Mouse (Mus musculus): Measurements from ENCODE around the gene Cps1.

Gene Cps1

GRCm38 (mm10) chr1:67235468-67236217 is 112.8 kb downstream of the Cps1 start:
- DNase-seq (ENCODE audit: low spot score): no peak

DNA sequence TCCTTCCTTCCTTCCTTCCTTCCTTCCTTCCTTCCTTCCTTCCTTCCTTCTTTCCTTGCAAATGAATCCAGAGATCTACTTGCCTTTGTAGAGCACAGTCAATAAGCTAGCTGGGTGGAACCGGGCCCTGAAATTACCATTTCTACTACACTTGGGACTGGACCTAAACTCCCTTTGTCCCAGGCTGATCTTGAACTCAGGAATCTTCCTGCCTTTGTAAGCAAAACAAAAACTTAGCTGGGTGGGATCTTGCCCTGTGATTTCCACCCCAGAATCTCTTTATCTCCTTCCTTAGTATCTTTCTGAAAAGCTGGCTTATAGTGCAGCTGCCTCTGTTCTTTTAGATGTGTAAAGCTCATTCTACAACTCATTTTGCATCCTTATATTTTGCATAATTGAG is 115.6 kb downstream of the Cps1 start:
- DNase-seq (ENCODE audit: low spot score): no peak

GRCm38 (mm10) chr1:67238941-67239340 is 116.1 kb downstream of the Cps1 start:
- no peak for DNase-seq (ENCODE audit: low spot score)

DNA sequence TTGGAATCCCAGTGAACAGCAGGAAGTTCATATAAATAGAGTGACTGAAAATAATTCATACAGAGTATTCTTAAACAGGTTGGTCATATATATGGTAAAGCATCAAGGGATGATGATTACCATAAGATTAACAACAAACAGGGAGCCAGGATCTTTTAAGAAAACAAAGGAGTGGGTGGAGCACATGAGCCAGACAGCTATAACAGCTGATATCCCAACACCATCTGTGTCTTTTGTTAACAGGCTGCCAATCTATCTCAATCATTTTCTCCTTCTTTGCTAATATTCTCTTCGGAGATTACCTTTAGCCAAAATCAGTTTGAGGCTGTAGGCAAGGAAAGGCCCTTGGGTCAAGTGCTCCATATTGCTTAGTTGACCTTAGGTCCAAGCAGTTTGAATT is 142.4 kb downstream of the Cps1 start:
- no peak for DNase-seq (ENCODE audit: low spot score)

- DNase-seq (ENCODE audit: low spot score): no peak
Measured at GRCm38 (mm10) chr1:67267972-67268371, 145.1 kb downstream of the Cps1 start.

DNA sequence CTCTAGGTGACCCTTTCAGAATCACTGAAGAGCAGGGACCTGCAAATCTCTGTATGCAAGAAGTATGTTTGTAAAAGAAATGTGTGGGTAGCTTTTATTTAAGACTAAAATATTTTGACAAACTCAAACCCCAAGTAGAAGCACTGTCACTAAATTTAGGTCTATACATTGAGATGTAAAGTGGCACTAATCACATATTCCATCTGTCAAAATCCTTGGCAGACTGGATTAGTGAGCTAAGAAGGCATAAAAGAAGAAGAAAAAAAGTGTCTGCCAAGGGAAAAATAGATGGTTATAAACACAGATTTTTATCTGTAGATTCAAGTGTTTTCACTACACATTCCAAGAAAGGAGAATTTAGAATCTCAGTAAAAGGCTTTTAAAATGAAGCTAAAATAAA is 145.6 kb downstream of the Cps1 start:
- no peak for DNase-seq (ENCODE audit: low spot score)

- DNase-seq (ENCODE audit: low spot score): no peak
Measured at GRCm38 (mm10) chr1:67276270-67276669, 153.4 kb downstream of the Cps1 start.
